Mouse (Mus musculus) heart, embryonic 14.5 days (tissue): ENCODE measurements around the gene Rnaseh2c. TPM values are rescaled to one million over a fixed set of nuclear protein-coding genes. Genes with fewer than 3 reads are reported as not detected.

Experiments
- ATAC-seq: fragments of 200-750 bp; cut with Nextera tagmentation; 2 replicates; pipeline ENCODE4 v1.8.0; 2017; ENCODE audit warnings: low read depth, moderate TSS enrichment; ENCODE audit not compliant: insufficient number of reproducible peaks, insufficient read depth, low FRiP score
- H3K27ac ChIP-seq, 2 experiments: fragments of 200-500 bp in 1 of 2; fragments of 300-500 bp in 1 of 2; sonication (generic) in 1 of 2; replicated peaks in 1 of 2; 2 replicates each; pipeline ENCODE4 v1.5.1; 2012 to 2014; ENCODE audit warnings: low read depth in 2 of 2, low read length in 2 of 2, control low read depth in 1 of 2, mild to moderate bottlenecking in 1 of 2, mixed read lengths in 1 of 2; ENCODE audit not compliant: control insufficient read depth in 1 of 2, insufficient read depth in 1 of 2
- H3K27me3 ChIP-seq: fragments of 300-500 bp; sonication (generic); 2 replicates; pipeline ENCODE4 v1.6.1; 2014; ENCODE audit warnings: mild to moderate bottlenecking, low read length, control low read depth; ENCODE audit not compliant: control insufficient read depth, insufficient read depth
- H3K36me3 ChIP-seq: fragments of 300-500 bp; sonication (generic); 2 replicates; pipeline ENCODE4 v1.6.1; 2014; ENCODE audit warnings: mild to moderate bottlenecking, control low read depth, low read length, mixed read lengths; ENCODE audit not compliant: control insufficient read depth, insufficient read depth
- H3K4me1 ChIP-seq, 2 experiments: fragments of 200-500 bp in 1 of 2; fragments of 300-500 bp in 1 of 2; sonication (generic) in 1 of 2; 2 replicates each; pipeline ENCODE4 v1.6.1; 2012 to 2014; ENCODE audit warnings: low read length in 2 of 2, control low read depth in 1 of 2, mixed read lengths in 1 of 2; ENCODE audit not compliant: control insufficient read depth in 2 of 2, insufficient read depth in 2 of 2
- H3K4me2 ChIP-seq: fragments of 300-500 bp; sonication (generic); 2 replicates; pipeline ENCODE4 v1.6.1; 2014; ENCODE audit warnings: mild to moderate bottlenecking, low read length
- H3K4me3 ChIP-seq, 2 experiments: fragments of 200-500 bp in 1 of 2; fragments of 300-500 bp in 1 of 2; sonication (generic) in 1 of 2; 2 replicates each; pipeline ENCODE4 v1.5.1; 2012 to 2014; ENCODE audit warnings: low read length in 2 of 2, mild to moderate bottlenecking in 2 of 2, control low read depth in 1 of 2, low read depth in 1 of 2, moderate library complexity in 1 of 2; ENCODE audit not compliant: control insufficient read depth in 1 of 2, insufficient read depth in 1 of 2
- H3K9ac ChIP-seq: fragments of 300-500 bp; sonication (generic); 2 replicates; pipeline ENCODE4 v1.6.1; 2014; ENCODE audit warnings: mild to moderate bottlenecking, low read length
- H3K9me3 ChIP-seq: fragments of 300-500 bp; sonication (generic); 2 replicates; pipeline ENCODE4 v1.6.1; 2016; ENCODE audit warnings: low read length, control low read depth; ENCODE audit not compliant: control insufficient read depth
- WGBS: fragments of 180-500 bp; shearing (Covaris S2); extraction: QIAGEN DNeasy Blood & Tissue Kit; methylation state at CpG from one replicate; pipeline ENCODE4 v1.1.7; 2014; 5-methylcytosine and 5-hydroxymethylcytosine counted together
- polyA plus RNA-seq: library from polyadenylated mRNA; unstranded; fragments of >200 nt; fragmentation: Nextera tagmentation; extraction: Ambion mirVana; gene quantifications from 2 replicates; pipeline ENCODE4 v1.2.1, GENCODE M21; 2014

Rnaseh2c gene
- polyA plus RNA-seq, 1 experiment from 2014 or later = 78.5 TPM

DNA sequence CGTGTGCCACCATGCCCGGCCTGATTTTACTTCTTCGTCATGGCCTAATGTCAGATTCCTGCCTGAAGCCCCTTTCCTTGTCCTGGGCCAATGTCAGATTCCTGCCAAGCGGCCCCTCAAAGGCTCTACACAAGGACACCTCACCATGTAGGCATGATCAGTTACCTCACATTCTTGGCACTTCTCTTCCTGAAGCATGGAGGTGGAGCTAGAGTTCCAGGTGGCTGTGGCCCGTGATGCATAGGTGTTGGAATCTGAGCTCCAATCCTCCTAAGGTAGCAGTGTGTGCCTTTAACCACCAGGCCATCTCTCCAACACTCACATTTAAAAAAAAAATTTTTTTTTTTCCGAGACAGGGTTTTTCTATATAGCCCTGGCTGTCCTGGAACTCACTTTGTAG, 20.9 kb upstream of the Rnaseh2c start:
- no peak overlapping the region for H3K27ac ChIP-seq
- H3K36me3 ChIP-seq = no peaks in the 10 kb centered on the region
- no peaks in the 10 kb centered on the region for H3K9me3 ChIP-seq
- no peak for ATAC-seq
- WGBS = 77% methylated on average over 6 of the region's 6 CpGs
- no peak overlapping the region for H3K4me2 ChIP-seq
- H3K4me3 ChIP-seq = no peak overlapping the region
- H3K4me1 ChIP-seq = no peaks in the 10 kb centered on the region
- no peaks in the 10 kb centered on the region for H3K27me3 ChIP-seq
- H3K9ac ChIP-seq = no peak overlapping the region

DNA sequence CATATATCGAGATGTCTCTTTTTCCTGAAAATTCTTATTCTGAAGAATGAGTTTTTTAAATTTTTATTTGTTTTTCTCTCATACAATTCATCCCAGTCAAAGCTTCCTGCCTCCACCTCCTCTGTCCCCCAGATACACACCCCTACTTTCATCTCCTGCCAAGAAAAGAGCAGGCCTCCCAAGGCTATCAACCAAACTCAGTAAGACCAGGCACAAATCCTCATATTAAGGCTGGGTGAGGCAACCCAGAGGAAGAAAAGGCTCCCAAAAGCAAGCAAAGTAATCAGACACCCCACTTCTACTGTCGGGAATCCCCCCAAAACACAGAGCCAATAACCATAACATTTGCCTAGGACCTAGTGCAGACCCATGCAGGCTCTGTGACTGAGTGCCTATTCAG, 19.7 kb upstream of the Rnaseh2c start:
- no peak for ATAC-seq
- no peak overlapping the region for H3K9ac ChIP-seq
- 68% methylated on average over 2 of the region's 2 CpGs for WGBS

DNA sequence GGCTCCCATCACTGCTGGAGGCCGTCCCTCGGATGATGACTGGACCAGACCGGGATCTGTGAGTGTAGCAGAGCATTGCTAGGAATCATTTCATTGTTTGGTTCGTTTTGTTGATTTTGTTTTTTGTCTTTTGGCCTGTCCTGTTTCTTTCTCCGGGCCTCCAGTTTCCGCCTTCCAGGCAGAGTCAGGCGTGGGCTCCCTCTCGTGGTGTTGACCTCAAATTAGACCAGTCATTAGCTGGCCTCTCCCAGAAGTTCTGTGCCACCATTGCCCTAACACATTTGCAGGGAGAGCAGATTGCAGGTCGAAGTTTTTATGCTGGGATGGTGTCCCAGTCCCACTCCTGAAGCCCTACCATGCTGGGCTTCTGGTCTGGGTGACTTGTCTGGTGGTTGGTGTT, 12.5 kb upstream of the Rnaseh2c start:
- H3K9ac ChIP-seq = no peak overlapping the region
- no peak overlapping the region for H3K4me2 ChIP-seq
- H3K4me1 ChIP-seq = no peaks in the 10 kb centered on the region
- H3K27me3 ChIP-seq = no peaks in the 10 kb centered on the region
- no peak overlapping the region for H3K27ac ChIP-seq
- no peaks in the 10 kb centered on the region for H3K36me3 ChIP-seq
- no peak overlapping the region for H3K4me3 ChIP-seq
- ATAC-seq = no peak
- 72% methylated on average over 9 of the region's 9 CpGs for WGBS
- H3K9me3 ChIP-seq = no peaks in the 10 kb centered on the region

More for the DNA sequence above, 19.7 kb upstream of the Rnaseh2c start:
- Histone ChIP-seq H3K9me3 (no peaks in the 10 kb centered on the region), H3K4me3 (no peak overlapping the region), H3K36me3 (no peaks in the 10 kb centered on the region), H3K27ac (no peak overlapping the region), H3K4me1 (no peaks in the 10 kb centered on the region), H3K27me3 (no peaks in the 10 kb centered on the region), H3K4me2 (no peak overlapping the region)

DNA sequence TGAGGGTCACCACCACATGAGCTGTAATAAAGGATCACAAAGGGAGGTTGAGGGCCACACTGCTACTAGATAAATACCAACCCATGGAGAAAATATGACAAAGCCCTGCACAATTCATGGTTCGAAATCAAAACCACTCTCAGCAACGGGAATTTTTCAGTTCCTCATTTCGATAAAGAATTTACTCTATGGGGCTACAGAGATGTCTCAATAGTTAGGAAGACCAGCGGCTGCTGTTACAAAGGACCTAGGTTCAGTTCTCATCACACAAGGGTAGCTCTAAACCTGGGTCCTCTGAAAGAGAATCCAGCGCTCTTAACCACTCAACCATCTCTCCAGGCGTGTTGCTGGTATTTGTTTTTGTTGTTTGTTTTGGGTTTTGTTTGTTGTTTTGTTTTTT, 9.8 kb upstream of the Rnaseh2c start:
- no peak for ATAC-seq
- Histone ChIP-seq H3K27me3 (no peaks in the 10 kb centered on the region), H3K36me3 (no peaks in the 10 kb centered on the region), H3K9me3 (no peaks in the 10 kb centered on the region), H3K9ac (no peak overlapping the region), H3K4me1 (no peaks in the 10 kb centered on the region), H3K4me3 (no peak overlapping the region), H3K27ac (no peak overlapping the region), H3K4me2 (no peak overlapping the region)
- WGBS = 82% methylated on average over 6 of the region's 6 CpGs

DNA sequence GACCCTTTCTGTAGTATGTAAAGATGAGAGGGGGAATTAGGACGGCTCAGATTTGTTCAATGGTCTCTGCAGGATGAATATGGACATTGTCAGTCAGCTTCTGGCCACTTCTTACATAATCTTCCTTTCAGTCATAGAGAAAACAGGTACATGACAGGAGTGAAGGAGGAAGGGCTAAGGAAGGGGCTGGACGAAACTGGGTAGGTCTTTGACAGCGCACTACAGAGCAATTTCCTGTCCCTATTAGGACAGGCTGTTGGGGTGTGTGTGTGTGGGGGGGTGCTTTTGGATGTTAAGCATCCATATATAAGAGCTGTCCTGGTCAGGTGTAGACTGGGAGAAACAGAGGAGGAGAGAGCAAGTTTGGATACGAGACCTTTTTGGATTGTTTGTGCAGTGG, 2.4 kb upstream of the Rnaseh2c start:
- ATAC-seq = no peak
- H3K4me1 ChIP-seq = peaks cover 10 to 11% of the 10 kb centered on the region in 2 experiments
- H3K27me3 ChIP-seq = no peaks in the 10 kb centered on the region
- H3K9ac ChIP-seq = no peak overlapping the region
- no peak overlapping the region for H3K27ac ChIP-seq
- WGBS = 74% methylated on average over 4 of the region's 4 CpGs
- peaks cover 15% of the 10 kb centered on the region for H3K36me3 ChIP-seq
- no peaks in the 10 kb centered on the region for H3K9me3 ChIP-seq
- H3K4me3 ChIP-seq = no peak overlapping the region
- no peak overlapping the region for H3K4me2 ChIP-seq

DNA sequence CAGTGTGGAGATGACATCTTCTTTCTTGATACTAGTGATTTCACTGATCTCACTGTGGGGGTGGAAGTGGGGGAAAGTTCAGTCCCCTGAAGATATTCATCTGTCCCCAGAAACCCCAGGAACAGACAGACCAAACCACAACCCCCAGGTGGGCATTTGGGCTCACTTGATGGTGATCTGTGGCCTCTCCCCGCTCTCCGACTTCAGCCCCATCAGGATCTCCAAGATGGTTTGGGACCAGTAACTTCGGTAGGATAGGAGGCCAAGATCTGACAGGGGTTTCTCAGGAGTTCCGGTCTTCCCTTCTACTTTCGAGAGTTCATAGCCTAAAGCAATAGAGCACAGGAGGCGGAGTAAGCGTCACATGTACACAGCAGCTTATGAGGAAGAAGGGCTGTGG, 2.0 kb downstream of the Rnaseh2c start:
- H3K27me3 ChIP-seq = no peaks in the 10 kb centered on the region
- H3K4me1 ChIP-seq = peaks cover 12 to 15% of the 10 kb centered on the region in 2 experiments
- H3K27ac ChIP-seq = no peak overlapping the region
- no peak overlapping the region for H3K4me3 ChIP-seq
- H3K9me3 ChIP-seq = no peaks in the 10 kb centered on the region
- H3K4me2 ChIP-seq = no peak overlapping the region
- 92% methylated on average over 7 of the region's 7 CpGs for WGBS
- no peak for ATAC-seq
- H3K36me3 ChIP-seq = peaks cover 60% of the 10 kb centered on the region
- no peak overlapping the region for H3K9ac ChIP-seq

DNA sequence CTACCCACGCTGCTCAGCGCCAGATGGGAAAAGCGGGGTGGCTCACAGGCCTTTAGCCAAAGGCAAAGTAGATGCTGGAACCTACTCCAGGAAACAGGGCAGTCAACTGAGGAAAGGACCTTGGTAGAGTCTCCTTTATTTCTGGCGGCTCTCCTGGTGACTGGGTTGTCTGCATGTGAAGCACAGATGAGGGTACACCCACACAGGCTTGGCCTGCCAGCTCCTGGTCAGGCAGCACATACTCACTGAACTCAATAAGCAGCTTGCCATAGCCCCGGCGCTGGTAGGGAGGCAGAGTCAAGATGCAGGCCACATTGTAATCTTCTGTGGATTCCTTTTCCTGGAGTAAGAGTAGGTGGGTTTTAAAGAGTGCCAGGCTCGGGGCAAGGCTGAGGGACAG, 3.5 kb downstream of the Rnaseh2c start:
- WGBS = 91% methylated on average over 7 of the region's 7 CpGs
- H3K4me2 ChIP-seq = no peak overlapping the region
- H3K4me3 ChIP-seq = no peak overlapping the region
- H3K27me3 ChIP-seq = no peaks in the 10 kb centered on the region
- peaks cover 64% of the 10 kb centered on the region for H3K36me3 ChIP-seq
- no peak overlapping the region for H3K27ac ChIP-seq
- H3K9me3 ChIP-seq = no peaks in the 10 kb centered on the region
- no peak for ATAC-seq
- H3K9ac ChIP-seq = no peak overlapping the region
- peaks cover 20 to 22% of the 10 kb centered on the region in 2 experiments for H3K4me1 ChIP-seq

DNA sequence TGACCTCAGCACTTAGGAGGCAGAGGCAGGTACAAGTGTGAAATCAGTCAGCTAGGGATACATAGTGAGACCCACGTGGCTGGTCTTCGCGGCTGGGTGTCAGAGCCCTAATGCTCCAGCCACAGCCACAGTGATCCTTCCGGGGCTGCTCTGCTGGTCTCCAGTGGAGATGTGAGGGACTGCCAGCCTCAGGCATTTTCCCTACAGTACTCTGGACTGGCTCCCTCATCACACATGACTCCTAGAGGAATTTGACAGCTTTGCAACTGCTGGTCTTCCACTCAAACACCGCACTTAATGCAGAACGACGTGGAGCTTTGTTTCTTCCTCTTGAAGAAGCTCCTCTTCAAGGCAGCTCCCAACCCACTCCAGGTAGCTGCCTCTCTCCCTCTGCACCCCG, 4.5 kb downstream of the Rnaseh2c start:
- Histone ChIP-seq H3K27me3 (no peaks in the 10 kb centered on the region), H3K27ac (no peak overlapping the region), H3K4me2 (no peak overlapping the region), H3K4me1 (peaks cover 24 to 31% of the 10 kb centered on the region in 2 experiments), H3K36me3 (peaks cover 64% of the 10 kb centered on the region), H3K9ac (no peak overlapping the region), H3K4me3 (no peak overlapping the region), H3K9me3 (no peaks in the 10 kb centered on the region)
- ATAC-seq = no peak
- WGBS = 67% methylated on average over 8 of the region's 8 CpGs
